Mouse (Mus musculus): ENCODE results near the gene Slc9a9.
A peak's percentile ranks its signal among the peaks of the same experiment; 100 is the strongest.

Slc9a9 gene

GRCm38 (mm10) chr9:94950676-94951075 lies 281.0 kb downstream of the Slc9a9 start:
- no peak for DNase-seq (ENCODE audit: low spot score in 2 of 2)

DNA sequence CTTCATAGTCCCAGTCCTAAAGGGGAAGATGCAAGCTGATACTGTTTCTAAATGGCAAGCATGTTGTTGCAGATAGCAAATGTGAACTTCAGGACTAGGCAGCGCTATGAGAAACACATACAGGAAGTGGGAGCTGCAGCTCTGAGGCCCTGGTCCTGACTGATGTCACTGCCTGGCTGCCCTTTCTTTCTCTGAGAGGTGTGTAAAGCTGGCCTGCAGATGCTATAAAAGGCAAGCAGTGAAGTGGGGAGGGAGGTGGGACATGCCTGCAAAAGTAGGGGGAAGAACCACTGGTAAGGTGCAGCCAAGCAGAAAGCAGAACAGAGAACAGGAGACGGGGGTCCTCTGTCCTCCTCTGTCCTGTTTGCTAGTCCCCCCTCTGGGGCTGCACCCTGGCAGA lies 285.9 kb downstream of the Slc9a9 start:
- DNase-seq (ENCODE audit: low spot score in 2 of 2): no peak

- no peak for DNase-seq (ENCODE audit: low spot score in 2 of 2)
These were observed 288.7 kb downstream of the Slc9a9 start for GRCm38 (mm10) chr9:94958382-94958781.

GRCm38 (mm10) chr9:94968596-94969120 lies 298.9 kb downstream of the Slc9a9 start:
- no peak for DNase-seq (ENCODE audit: low spot score in 2 of 2)

GRCm38 (mm10) chr9:94969131-94969530 lies 299.4 kb downstream of the Slc9a9 start:
- no peak for DNase-seq (ENCODE audit: low spot score in 2 of 2)

DNA sequence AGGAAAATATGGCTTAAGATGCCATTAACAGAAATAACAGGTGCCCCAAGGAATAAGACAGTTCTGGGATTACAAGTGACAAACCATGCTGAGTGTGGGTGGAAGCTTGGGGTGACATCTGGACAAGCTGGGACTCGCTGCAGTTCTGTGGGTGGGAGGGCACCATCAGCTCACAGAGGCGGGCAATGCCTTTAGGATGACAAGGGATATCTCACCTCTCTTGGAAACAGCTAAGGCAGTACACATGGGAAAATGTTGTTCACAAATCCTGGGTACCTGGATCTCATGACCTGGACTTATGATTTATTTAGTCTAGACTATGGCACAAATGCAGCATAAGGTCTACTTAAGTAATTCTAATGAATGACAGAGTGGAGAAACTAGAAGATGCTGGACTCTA lies 302.3 kb downstream of the Slc9a9 start:
- no peak for DNase-seq (ENCODE audit: low spot score in 2 of 2)

- DNase-seq (ENCODE audit: low spot score in 2 of 2): no peak
These were observed 303.0 kb downstream of the Slc9a9 start for GRCm38 (mm10) chr9:94972693-94973092.

GRCm38 (mm10) chr9:94976191-94976590 lies 306.5 kb downstream of the Slc9a9 start:
- no peak for DNase-seq (ENCODE audit: low spot score in 2 of 2)

DNA sequence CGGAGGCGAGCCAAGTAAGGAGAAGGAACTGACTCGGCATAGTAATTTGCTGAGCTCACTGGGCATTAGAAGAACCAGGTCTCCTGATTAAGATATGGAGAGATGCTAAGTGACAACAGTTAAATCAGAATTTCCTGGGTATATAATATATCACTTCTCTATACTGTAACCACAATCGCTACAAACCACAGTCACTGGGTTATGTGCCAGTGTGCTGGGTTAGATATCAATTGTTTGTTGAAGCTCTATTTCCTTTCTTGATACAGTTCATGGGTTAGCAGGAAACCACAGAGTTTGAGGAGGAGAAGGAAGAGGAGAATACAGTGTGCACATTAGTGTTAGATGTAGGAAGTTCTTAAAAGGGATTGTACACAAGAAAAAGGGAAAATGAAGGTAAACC lies 323.9 kb downstream of the Slc9a9 start:
- no peak for DNase-seq (ENCODE audit: low spot score in 2 of 2)

DNA sequence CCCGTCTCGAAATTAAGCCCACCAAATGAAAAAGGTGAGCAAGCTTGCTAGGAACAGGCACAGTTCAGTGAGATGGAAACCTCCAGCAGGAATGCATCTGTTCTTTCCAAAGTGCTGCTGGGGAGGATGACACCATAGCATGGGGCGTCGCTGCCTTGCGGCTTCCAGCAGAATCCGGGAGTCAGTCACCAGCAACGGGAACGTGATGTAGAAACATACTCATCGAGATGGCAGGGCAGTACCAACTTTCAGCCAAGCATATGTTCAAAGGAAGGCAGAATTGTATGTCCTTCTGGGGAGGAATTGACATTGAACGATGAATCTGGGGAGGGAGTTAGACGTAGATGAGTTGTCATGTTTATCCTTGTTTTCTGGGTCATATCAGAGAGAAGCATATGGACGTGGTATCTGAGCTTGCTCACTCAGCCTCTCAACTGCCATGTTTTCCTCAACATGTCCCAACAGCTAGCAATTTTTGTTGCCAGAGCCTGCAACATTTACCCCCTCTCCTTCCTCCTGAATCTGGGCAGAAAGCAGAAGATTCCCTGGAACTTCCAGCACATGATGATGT lies 350.5 kb downstream of the Slc9a9 start:
- no peak for DNase-seq (ENCODE audit: low spot score in 2 of 2)

DNA sequence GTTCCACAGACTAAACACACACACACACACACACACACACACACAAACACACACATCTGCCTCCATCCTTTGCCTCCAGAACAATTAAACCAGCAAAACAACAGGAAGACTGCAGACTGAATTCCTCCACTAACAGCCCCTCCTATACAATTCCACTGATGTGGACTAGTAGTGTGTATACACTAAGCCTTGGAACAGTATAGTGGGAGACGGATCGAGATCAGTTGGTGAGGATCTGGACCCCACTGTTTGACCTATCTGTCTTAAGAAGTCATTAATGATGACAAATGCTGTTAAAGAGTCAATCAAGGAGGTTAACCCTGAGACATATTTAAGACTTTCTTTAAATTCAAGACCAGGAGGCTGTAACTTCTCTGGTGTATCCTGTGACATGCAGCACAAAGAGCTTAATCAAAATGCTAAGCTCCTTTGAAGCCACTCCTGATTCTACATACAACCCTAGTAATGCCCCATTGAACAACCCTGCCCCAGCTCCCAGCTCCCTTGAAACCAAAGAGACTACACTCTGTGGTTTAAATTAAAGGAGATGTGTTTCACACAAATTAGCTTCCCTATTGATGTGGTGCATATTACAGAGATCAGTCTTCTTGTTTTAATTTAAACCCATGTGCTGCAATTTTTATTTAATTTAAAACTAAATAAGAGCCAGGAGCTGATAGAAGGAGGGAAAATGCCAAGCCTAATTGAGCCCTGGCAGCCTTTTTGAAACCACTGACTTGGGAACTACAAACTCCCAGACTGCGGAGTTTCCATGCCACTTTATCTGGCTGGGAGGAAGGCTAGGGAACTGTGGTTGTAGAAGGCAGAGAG lies 364.6 kb downstream of the Slc9a9 start:
- no peak for DNase-seq (ENCODE audit: low spot score in 2 of 2)

- no peak for DNase-seq (ENCODE audit: low spot score in 2 of 2)
These were observed 366.5 kb downstream of the Slc9a9 start for GRCm38 (mm10) chr9:95036209-95036608.

DNA sequence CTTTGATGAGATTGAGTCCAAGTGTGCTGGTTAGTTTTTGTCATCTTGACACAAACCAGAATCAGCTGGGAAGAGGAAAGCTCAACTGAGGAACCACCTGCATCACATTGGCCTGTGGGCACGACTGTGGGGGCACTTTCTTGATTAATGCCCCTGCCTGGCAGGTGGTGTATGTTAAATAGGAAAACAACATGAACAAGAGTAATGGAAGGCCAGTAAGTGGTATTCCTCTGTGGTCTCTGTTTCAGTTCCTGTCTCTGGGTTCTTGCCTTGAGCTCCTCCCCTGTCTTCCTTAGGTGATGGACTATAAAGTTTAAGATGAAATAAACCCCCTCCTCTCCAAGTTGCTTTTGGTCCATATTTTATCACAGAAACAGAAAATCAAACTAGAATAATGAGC lies 372.7 kb downstream of the Slc9a9 start:
- no peak for DNase-seq (ENCODE audit: low spot score in 2 of 2)

GRCm38 (mm10) chr9:95052160-95052559 lies 382.5 kb downstream of the Slc9a9 start:
- DNase-seq (ENCODE audit: low spot score in 2 of 2): no peak

- no peak for DNase-seq (ENCODE audit: low spot score in 2 of 2)
These were observed 383.5 kb downstream of the Slc9a9 start for GRCm38 (mm10) chr9:95053183-95053582.

- DNase-seq (ENCODE audit: low spot score in 2 of 2): no peak
These were observed 386.1 kb downstream of the Slc9a9 start for GRCm38 (mm10) chr9:95055843-95056242.

GRCm38 (mm10) chr9:95060702-95061101 lies 391.0 kb downstream of the Slc9a9 start:
- DNase-seq (ENCODE audit: low spot score in 2 of 2): no peak

DNA sequence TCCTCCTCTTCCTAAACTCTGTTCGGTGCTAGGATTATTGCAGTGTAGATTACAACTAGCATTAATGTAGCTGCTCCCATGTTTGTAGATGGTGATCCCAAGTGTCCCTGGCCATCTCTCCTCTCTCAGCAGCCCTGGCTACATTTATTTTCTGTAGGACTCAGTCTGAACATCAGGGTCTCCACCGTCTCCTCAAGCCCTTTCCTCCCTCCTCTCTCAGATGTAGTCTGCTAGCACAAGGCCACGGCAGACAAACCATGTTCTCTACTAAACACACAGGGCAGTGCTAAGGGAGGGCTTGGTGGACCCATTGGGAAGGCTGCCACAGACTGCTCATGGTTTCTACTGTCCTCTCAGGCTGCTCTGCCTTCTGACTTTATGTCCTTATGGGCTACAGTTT lies 397.3 kb downstream of the Slc9a9 start:
- no peak for DNase-seq (ENCODE audit: low spot score in 2 of 2)

GRCm38 (mm10) chr9:95068466-95068865 lies 398.8 kb downstream of the Slc9a9 start:
- no peak for DNase-seq (ENCODE audit: low spot score in 2 of 2)

- DNase-seq (ENCODE audit: low spot score in 2 of 2): no peak
These were observed 401.3 kb downstream of the Slc9a9 start for GRCm38 (mm10) chr9:95070832-95071519.

DNA sequence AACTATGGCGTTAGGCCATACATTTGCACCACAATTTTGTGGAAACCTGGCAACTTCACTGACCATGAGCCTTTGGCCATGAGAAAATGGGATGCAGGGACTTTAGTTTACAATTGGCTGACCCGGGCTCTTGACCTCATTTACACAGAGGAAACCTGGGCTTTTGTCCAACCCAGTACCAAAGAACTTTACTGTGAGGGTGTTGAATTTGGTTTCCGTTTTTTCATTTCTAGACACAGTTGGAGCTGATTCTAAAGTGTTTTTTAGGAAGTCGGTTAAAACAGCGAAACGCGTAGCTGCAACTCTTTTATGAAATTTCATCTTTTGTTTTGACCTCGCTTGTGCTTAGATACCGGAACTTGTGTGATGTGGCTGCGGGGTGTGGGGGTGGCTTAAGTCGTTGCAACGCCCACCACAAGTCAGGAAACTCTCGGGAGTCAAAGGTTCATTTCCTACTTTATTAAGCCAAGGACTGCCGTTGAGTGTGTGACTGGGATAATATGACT lies 402.8 kb downstream of the Slc9a9 start:
- DNase-seq (ENCODE audit: low spot score in 2 of 2): peak; percentile 18 to 28

DNA sequence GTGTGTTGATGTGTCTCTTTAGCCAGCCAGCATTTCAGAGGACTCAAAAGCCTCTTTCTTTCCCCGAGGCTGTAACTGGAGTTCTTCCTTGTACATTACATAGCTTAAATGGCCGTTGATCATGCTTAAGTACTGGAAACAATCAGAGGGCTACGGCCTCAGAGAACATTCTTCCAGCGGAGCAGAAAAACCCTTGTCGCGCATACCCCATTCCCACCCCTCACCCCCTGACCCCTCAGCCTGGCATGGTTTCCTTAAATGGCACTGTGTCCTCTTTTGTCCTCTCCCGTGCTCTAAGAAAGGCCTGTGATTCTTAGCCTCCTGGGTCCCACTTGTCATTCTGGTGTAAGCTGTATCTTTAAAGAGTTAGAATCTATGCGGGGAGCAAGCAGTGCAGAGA lies 404.0 kb downstream of the Slc9a9 start:
- DNase-seq (ENCODE audit: low spot score in 2 of 2): no peak
